Comparison of ENCODE assay signal across 8 mouse cellular contexts in genomic region chr11:25862686-25863085, GRCm38 (mm10).
DNase-seq lines count a peak whose midpoint lies in the region; ATAC-seq and TF ChIP-seq lines count a peak whose summit lies in the region.

No protein-coding gene starts in this region.

- H3K36me3 ChIP-seq in ES-Bruce4 (ENCODE audit: control insufficient read depth, insufficient read depth, low read length, poor library complexity, severe bottlenecking) = no peaks in the 10 kb centered on the region
- no peaks in the 10 kb centered on the region for H3K36me3 ChIP-seq in embryonic facial prominence, embryonic 15.5 days
- no peaks in the 10 kb centered on the region for H3K36me3 ChIP-seq in lung, embryonic 15.5 days

- TF ChIP-seq CTCF in ES-Bruce4 (IDR thresholded peaks at IDR 0.05; ENCODE audit: low read depth, low read length) = peak; percentile 80
- TF ChIP-seq CTCF in bone marrow, adult 2 months (IDR thresholded peaks at IDR 0.05; ENCODE audit: control insufficient read depth, insufficient read depth, low read length) = peak; percentile 68

- no peaks in the 10 kb centered on the region for H3K4me1 ChIP-seq in ES-Bruce4 (ENCODE audit: control insufficient read depth, insufficient read depth, low read length)
- H3K4me1 ChIP-seq in bone marrow, adult 2 months (ENCODE audit: control insufficient read depth, insufficient read depth, low read length) = no peaks in the 10 kb centered on the region
- H3K4me1 ChIP-seq in embryonic facial prominence, embryonic 15.5 days = 0 out of 2 replicates have a peak, but pooled peaks cover 5% of the 10 kb centered on the region
- H3K4me1 ChIP-seq in lung, embryonic 15.5 days = no peaks in the 10 kb centered on the region

- no peaks in the 10 kb centered on the region for H3K9me3 ChIP-seq in ES-Bruce4 (replicated peaks; ENCODE audit: control insufficient read depth, insufficient read depth, low read length, poor library complexity, severe bottlenecking)
- no peaks in the 10 kb centered on the region for H3K9me3 ChIP-seq in embryonic facial prominence, embryonic 15.5 days (replicated peaks)
- H3K9me3 ChIP-seq in lung, embryonic 15.5 days = no peaks in the 10 kb centered on the region

- ATAC-seq in embryonic facial prominence, embryonic 15.5 days (ENCODE audit: insufficient number of reproducible peaks, low FRiP score, low TSS enrichment, low read depth) = peak; percentile 47; the same call in 1 of the 2 replicates
- ATAC-seq in lung, embryonic 15.5 days (ENCODE audit: borderline replicate concordance, extremely low read depth, low FRiP score, low TSS enrichment) = no peak

- peak overlapping the region; percentile 37 for H3K4me2 ChIP-seq in embryonic facial prominence, embryonic 15.5 days (replicated peaks)
- peak overlapping the region; percentile 42 for H3K4me2 ChIP-seq in lung, embryonic 15.5 days

- intact Hi-C loops in heart, postnatal 14 days (cut with DNase I) = loop anchor here (2.0 to 5.0 kb wide), 2 partner anchors 1780 to 1814 kb away; no protein-coding TSS in a partner anchor

- no peak overlapping the region for H3K27ac ChIP-seq in ES-Bruce4 (ENCODE audit: insufficient read depth, low read length)
- no peak overlapping the region for H3K27ac ChIP-seq in bone marrow, adult 2 months (ENCODE audit: control insufficient read depth, insufficient read depth, low read depth, low read length, poor library complexity)
- H3K27ac ChIP-seq in embryonic facial prominence, embryonic 15.5 days (replicated peaks) = no peak overlapping the region
- no peak overlapping the region for H3K27ac ChIP-seq in lung, embryonic 15.5 days

- H3K9ac ChIP-seq in ES-Bruce4 (ENCODE audit: low read depth, poor library complexity, severe bottlenecking) = no peak overlapping the region
- no peak overlapping the region for H3K9ac ChIP-seq in embryonic facial prominence, embryonic 15.5 days
- no peak overlapping the region for H3K9ac ChIP-seq in lung, embryonic 15.5 days

- no peak overlapping the region for H3K4me3 ChIP-seq in ES-Bruce4 (ENCODE audit: low read depth, low read length)
- H3K4me3 ChIP-seq in bone marrow, adult 2 months (replicated peaks; ENCODE audit: control insufficient read depth, low read depth, low read length) = no peak overlapping the region
- 0 out of 2 replicates have a peak overlapping the region, but pooled peaks have one; percentile 9 for H3K4me3 ChIP-seq in embryonic facial prominence, embryonic 15.5 days (replicated peaks)
- H3K4me3 ChIP-seq in lung, embryonic 15.5 days = no peak overlapping the region

- TF ChIP-seq EP300 in ES-Bruce4 (IDR thresholded peaks at IDR 0.05; ENCODE audit: insufficient read depth, low read depth, low read length) = no peak

- WGBS in bone marrow, adult 2 months = 17% methylated on average over 9 of the region's 9 CpGs
- whole genome bisulfite sequencing in embryonic facial prominence, embryonic 15.5 days = 6% methylated on average over 9 of the region's 9 CpGs
- WGBS in lung, embryonic 15.5 days = 12% methylated on average over 9 of the region's 9 CpGs

- no peak for TF ChIP-seq POLR2A in ES-Bruce4 (IDR thresholded peaks at IDR 0.05; ENCODE audit: insufficient read depth, low read length)
- TF ChIP-seq POLR2A in bone marrow, adult 2 months (IDR thresholded peaks at IDR 0.05; ENCODE audit: borderline replicate concordance, control insufficient read depth, low read depth, low read length) = no peak

- no peaks in the 10 kb centered on the region for H3K27me3 ChIP-seq in ES-Bruce4 (ENCODE audit: control insufficient read depth, insufficient read depth, low read length, poor library complexity, severe bottlenecking)
- no peaks in the 10 kb centered on the region for H3K27me3 ChIP-seq in embryonic facial prominence, embryonic 15.5 days
- H3K27me3 ChIP-seq in lung, embryonic 15.5 days = no peaks in the 10 kb centered on the region; the same call in 1 of the 2 replicates

- peak; percentile 61 to 76 for DNase-seq in heart, postnatal 14 days
- peak; percentile 83 to 85 for DNase-seq in kidney, postnatal 4 days
- peak; percentile 63 for DNase-seq in ovary, postnatal 14 days (ENCODE audit: low spot score)
- DNase-seq in urinary bladder, adult 2 months (ENCODE audit: low spot score) = peak; percentile 37
